Mouse (Mus musculus): ENCODE data around the gene Gja5. TPM values are rescaled to one million over a fixed set of nuclear protein-coding genes. Genes with fewer than 3 reads are reported as not detected.
A peak's percentile ranks its signal among the peaks of the same experiment; 100 is the strongest.

Gja5 gene
- polyA plus RNA-seq, 1 experiment from 2014 or later = 8.2 TPM

DNA sequence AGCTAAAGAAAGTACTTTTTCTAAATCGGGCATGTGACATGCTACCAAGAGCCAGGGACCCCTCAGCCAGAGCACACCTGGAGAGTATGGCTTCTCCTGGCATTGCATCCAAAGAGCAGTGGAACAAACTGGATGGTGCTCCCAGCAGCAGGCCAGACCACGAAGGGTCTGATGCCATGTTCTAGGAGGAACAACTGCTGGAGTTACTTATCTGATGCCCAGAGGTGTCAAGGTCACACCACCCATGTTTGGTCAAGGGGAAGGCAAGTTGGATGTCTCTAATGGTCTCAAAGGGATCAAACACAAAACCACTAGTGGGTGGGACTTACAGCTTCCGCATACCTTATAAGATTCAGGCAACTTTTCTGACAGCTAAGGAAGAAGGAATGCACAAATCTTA is 74.5 kb downstream of the Gja5 start:
- H3K27ac ChIP-seq (replicated peaks; ENCODE audit: low read depth, low read length) = no peak overlapping the region
- no peak overlapping the region for H3K4me2 ChIP-seq (ENCODE audit: low read depth, low read length)
- H3K36me3 ChIP-seq (ENCODE audit: control insufficient read depth, insufficient read depth, low read length) = no peaks in the 10 kb centered on the region
- no peaks in the 10 kb centered on the region for H3K9me3 ChIP-seq (ENCODE audit: control insufficient read depth, low read length)
- DNase-seq (ENCODE audit: low spot score) = no peak
- WGBS = 88% methylated on average over 3 of the region's 3 CpGs
- no peaks in the 10 kb centered on the region for H3K27me3 ChIP-seq (replicated peaks; ENCODE audit: control insufficient read depth, insufficient read depth, low read length)
- no peak for ATAC-seq (ENCODE audit: low read depth)
- no peak overlapping the region for H3K9ac ChIP-seq (ENCODE audit: low read depth, low read length)
- no peaks in the 10 kb centered on the region for H3K4me1 ChIP-seq (ENCODE audit: control insufficient read depth, insufficient read depth, low read length)
- no peak overlapping the region for H3K4me3 ChIP-seq (ENCODE audit: low read depth, low read length)

DNA sequence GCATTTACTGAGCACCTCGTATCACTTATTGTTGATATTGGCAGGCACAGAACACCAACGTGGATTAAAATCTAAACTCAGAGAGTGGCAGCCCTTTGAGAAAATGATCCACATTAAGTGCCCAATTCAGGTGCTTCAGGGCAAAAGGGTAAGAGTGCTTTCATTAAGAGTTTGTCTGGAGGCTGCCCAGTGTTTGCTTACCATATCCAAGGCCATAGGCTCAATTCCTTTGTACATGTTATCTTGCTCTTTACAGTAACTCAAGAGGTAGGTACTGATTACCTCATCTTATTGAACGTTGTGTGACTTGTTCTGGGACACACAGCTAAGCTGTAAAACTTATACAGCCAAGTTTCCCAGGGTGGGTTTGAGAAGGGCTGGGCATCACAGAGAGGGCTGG is 77.3 kb downstream of the Gja5 start:
- Histone ChIP-seq H3K9me3 (ENCODE audit: control insufficient read depth, low read length) (no peaks in the 10 kb centered on the region), H3K36me3 (ENCODE audit: control insufficient read depth, insufficient read depth, low read length) (no peaks in the 10 kb centered on the region), H3K27ac (replicated peaks; ENCODE audit: low read depth, low read length) (no peak overlapping the region), H3K9ac (ENCODE audit: low read depth, low read length) (no peak overlapping the region), H3K27me3 (replicated peaks; ENCODE audit: control insufficient read depth, insufficient read depth, low read length) (no peaks in the 10 kb centered on the region), H3K4me3 (ENCODE audit: low read depth, low read length) (no peak overlapping the region), H3K4me1 (ENCODE audit: control insufficient read depth, insufficient read depth, low read length) (no peaks in the 10 kb centered on the region), H3K4me2 (ENCODE audit: low read depth, low read length) (no peak overlapping the region)
- 82% methylated on average over 3 of the region's 3 CpGs for WGBS
- DNase-seq (ENCODE audit: low spot score) (no peak), ATAC-seq (ENCODE audit: low read depth) (no peak)

DNA sequence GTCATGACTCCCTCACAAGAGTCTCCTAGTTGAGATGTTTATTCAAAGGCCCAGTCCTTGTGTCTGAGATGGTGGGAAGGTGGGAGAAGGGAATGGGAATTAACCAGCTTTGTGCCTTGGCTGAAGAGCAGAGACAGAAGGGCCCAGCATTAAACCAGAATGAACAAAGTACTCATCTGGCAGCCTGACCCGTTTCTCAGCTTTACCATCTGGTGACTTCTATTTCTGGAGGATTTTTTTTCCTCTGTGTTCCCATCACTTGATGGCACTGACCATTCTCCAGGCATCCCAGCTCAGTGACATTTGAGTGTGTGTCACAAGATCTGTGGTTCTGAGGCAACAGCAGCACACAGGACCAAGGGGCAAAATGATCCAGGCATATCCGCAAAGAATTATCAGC is 78.2 kb downstream of the Gja5 start:
- WGBS = 89% methylated on average over 2 of the region's 2 CpGs
- H3K27me3 ChIP-seq (replicated peaks; ENCODE audit: control insufficient read depth, insufficient read depth, low read length) = no peaks in the 10 kb centered on the region

DNA sequence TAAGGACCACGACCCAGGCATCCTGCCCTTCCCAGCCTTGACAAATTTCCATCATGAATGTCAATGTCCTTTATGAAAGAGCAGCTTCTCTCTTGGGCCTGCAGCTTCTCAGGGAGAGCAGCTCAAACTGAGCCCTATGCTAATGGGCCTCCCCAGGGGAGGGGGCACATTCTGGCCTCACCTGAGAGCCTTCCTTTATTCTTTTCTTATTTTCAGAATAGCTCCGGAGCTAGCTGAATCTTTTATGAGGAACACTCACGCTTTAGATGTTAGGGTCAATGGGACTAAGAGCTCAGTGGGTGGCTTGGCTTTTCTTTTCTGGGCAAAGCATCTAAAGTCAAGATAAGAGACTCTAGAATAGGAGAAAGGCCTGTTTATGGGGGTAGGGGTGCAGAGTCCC is 88.0 kb downstream of the Gja5 start:
- DNase-seq (ENCODE audit: low spot score) = no peak
- H3K4me2 ChIP-seq (ENCODE audit: low read depth, low read length) = no peak overlapping the region
- 36% methylated on average over 3 of the region's 3 CpGs for WGBS
- H3K4me3 ChIP-seq (ENCODE audit: low read depth, low read length) = no peak overlapping the region
- no peaks in the 10 kb centered on the region for H3K9me3 ChIP-seq (ENCODE audit: control insufficient read depth, low read length)
- H3K4me1 ChIP-seq (ENCODE audit: control insufficient read depth, insufficient read depth, low read length) = no peaks in the 10 kb centered on the region
- no peaks in the 10 kb centered on the region for H3K36me3 ChIP-seq (ENCODE audit: control insufficient read depth, insufficient read depth, low read length)
- H3K27ac ChIP-seq (replicated peaks; ENCODE audit: low read depth, low read length) = no peak overlapping the region
- no peaks in the 10 kb centered on the region for H3K27me3 ChIP-seq (replicated peaks; ENCODE audit: control insufficient read depth, insufficient read depth, low read length)
- H3K9ac ChIP-seq (ENCODE audit: low read depth, low read length) = no peak overlapping the region
- ATAC-seq (ENCODE audit: low read depth) = no peak

More for the DNA sequence above, 78.2 kb downstream of the Gja5 start:
- Histone ChIP-seq H3K9me3 (ENCODE audit: control insufficient read depth, low read length) (no peaks in the 10 kb centered on the region), H3K4me2 (ENCODE audit: low read depth, low read length) (no peak overlapping the region), H3K4me1 (ENCODE audit: control insufficient read depth, insufficient read depth, low read length) (no peaks in the 10 kb centered on the region), H3K27ac (replicated peaks; ENCODE audit: low read depth, low read length) (no peak overlapping the region), H3K36me3 (ENCODE audit: control insufficient read depth, insufficient read depth, low read length) (no peaks in the 10 kb centered on the region), H3K4me3 (ENCODE audit: low read depth, low read length) (no peak overlapping the region), H3K9ac (ENCODE audit: low read depth, low read length) (no peak overlapping the region)
- ATAC-seq (ENCODE audit: low read depth) (no peak), DNase-seq (ENCODE audit: low spot score) (no peak)

DNA sequence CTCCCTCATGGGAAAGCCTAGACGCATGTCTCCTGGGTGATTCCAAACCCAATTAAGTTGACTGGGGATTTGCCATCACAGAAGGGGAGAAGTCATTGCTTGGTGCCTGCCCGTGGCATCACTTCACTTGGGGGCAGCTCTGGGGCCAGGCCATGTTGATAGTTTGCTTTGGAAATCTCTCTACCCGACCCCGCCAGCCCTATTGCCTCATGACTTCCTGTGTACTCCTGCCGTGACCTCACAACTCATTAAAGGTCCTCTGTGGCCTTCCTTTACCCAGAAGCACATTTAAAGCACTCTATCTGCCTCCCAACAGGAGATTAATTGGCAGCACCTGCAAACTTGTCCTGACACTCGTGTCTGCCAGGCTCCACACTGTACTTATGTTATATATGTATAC is 93.3 kb downstream of the Gja5 start:
- H3K9me3 ChIP-seq (ENCODE audit: control insufficient read depth, low read length) = no peaks in the 10 kb centered on the region
- ATAC-seq (ENCODE audit: low read depth) (no peak), DNase-seq (ENCODE audit: low spot score) (no peak)
- WGBS = 28% methylated on average over 6 of the region's 6 CpGs
- no peak overlapping the region for H3K9ac ChIP-seq (ENCODE audit: low read depth, low read length)
- no peak overlapping the region for H3K4me3 ChIP-seq (ENCODE audit: low read depth, low read length)
- no peak overlapping the region for H3K27ac ChIP-seq (replicated peaks; ENCODE audit: low read depth, low read length)
- H3K4me1 ChIP-seq (ENCODE audit: control insufficient read depth, insufficient read depth, low read length) = no peaks in the 10 kb centered on the region
- H3K27me3 ChIP-seq (replicated peaks; ENCODE audit: control insufficient read depth, insufficient read depth, low read length) = no peaks in the 10 kb centered on the region
- H3K4me2 ChIP-seq (ENCODE audit: low read depth, low read length) = no peak overlapping the region
- H3K36me3 ChIP-seq (ENCODE audit: control insufficient read depth, insufficient read depth, low read length) = no peaks in the 10 kb centered on the region

DNA sequence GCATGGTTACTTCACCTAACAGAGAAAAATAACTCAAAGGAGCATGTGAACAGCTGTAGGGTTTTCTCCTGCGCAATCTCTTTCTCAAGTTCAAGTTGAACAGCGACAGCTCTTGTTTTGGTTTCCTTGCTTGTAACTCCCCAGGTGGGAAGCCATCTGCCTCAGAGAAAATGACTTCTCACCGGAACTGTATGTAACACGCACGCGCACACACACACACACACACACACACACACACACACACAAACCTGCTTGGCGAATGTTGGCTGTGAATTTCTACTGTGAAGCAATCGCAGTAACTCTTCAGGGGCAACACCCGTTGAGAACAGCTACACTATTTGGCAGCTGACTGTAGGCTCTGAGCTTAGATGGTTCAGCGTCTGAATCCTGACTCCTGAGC is 98.6 kb downstream of the Gja5 start:
- H3K9me3 ChIP-seq (ENCODE audit: control insufficient read depth, low read length) = no peaks in the 10 kb centered on the region
- no peak overlapping the region for H3K9ac ChIP-seq (ENCODE audit: low read depth, low read length)
- H3K4me3 ChIP-seq (ENCODE audit: low read depth, low read length) = no peak overlapping the region
- no peaks in the 10 kb centered on the region for H3K27me3 ChIP-seq (replicated peaks; ENCODE audit: control insufficient read depth, insufficient read depth, low read length)
- H3K4me2 ChIP-seq (ENCODE audit: low read depth, low read length) = no peak overlapping the region
- no peak for DNase-seq (ENCODE audit: low spot score)
- no peak overlapping the region for H3K27ac ChIP-seq (replicated peaks; ENCODE audit: low read depth, low read length)
- H3K36me3 ChIP-seq (ENCODE audit: control insufficient read depth, insufficient read depth, low read length) = no peaks in the 10 kb centered on the region
- 89% methylated on average over 10 of the region's 10 CpGs for WGBS
- no peak for ATAC-seq (ENCODE audit: low read depth)
- no peaks in the 10 kb centered on the region for H3K4me1 ChIP-seq (ENCODE audit: control insufficient read depth, insufficient read depth, low read length)

DNA sequence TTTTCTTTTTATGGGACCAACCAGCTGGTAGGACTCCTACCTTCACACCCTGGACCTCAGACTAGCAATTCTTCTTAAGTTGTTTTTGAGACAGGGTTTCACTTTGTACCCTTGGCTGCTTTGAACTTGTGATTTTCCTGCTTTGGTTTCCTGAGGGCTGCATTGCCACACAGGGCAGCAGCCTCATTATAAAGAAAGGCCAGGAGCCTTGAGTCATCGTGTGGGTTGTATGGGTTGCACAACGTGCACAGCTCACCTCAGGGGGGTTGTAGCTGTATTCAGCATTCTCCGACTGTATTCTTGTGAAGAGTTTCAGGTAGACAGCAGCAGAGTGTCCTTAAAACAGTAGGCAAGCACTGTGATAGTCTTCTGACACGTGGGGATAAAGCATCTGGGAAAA is 100.0 kb downstream of the Gja5 start:
- Histone ChIP-seq H3K36me3 (ENCODE audit: control insufficient read depth, insufficient read depth, low read length) (no peaks in the 10 kb centered on the region), H3K9ac (ENCODE audit: low read depth, low read length) (no peak overlapping the region), H3K4me2 (ENCODE audit: low read depth, low read length) (no peak overlapping the region), H3K9me3 (ENCODE audit: control insufficient read depth, low read length) (no peaks in the 10 kb centered on the region), H3K27me3 (replicated peaks; ENCODE audit: control insufficient read depth, insufficient read depth, low read length) (no peaks in the 10 kb centered on the region), H3K4me1 (ENCODE audit: control insufficient read depth, insufficient read depth, low read length) (no peaks in the 10 kb centered on the region), H3K4me3 (ENCODE audit: low read depth, low read length) (no peak overlapping the region), H3K27ac (replicated peaks; ENCODE audit: low read depth, low read length) (no peak overlapping the region)
- ATAC-seq (ENCODE audit: low read depth) (no peak), DNase-seq (ENCODE audit: low spot score) (no peak)
- 69% methylated on average over 4 of the region's 4 CpGs for WGBS

DNA sequence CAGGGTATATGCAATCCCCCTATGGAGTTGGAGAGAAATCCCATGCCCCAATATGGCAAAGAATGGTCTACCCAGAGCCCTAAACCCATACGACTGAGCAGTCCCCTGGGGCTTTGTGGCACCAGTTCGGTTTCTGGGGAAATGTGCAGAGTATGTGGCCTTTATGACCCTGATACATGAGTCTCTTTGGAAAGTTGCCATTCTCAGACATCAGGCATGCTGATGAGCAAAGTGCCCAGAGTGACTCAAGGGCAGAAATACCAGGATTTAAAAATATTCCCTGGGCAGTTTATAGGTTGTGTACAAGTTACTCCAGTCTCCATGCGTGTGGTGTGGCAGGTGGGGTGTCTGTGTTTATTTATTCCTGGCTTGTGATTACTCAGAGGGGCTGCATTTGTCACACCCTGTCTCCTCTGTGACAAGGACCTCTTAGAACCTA is 102.5 kb downstream of the Gja5 start:
- ATAC-seq (ENCODE audit: low read depth) (peak; percentile 71), DNase-seq (ENCODE audit: low spot score) (peak; percentile 35)
- 43% methylated on average over 3 of the region's 3 CpGs for WGBS
- Histone ChIP-seq H3K9ac (ENCODE audit: low read depth, low read length) (no peak overlapping the region), H3K9me3 (ENCODE audit: control insufficient read depth, low read length) (no peaks in the 10 kb centered on the region), H3K4me2 (ENCODE audit: low read depth, low read length) (no peak overlapping the region), H3K27ac (replicated peaks; ENCODE audit: low read depth, low read length) (no peak overlapping the region), H3K4me1 (ENCODE audit: control insufficient read depth, insufficient read depth, low read length) (no peaks in the 10 kb centered on the region), H3K4me3 (ENCODE audit: low read depth, low read length) (no peak overlapping the region), H3K36me3 (ENCODE audit: control insufficient read depth, insufficient read depth, low read length) (no peaks in the 10 kb centered on the region), H3K27me3 (replicated peaks; ENCODE audit: control insufficient read depth, insufficient read depth, low read length) (no peaks in the 10 kb centered on the region)

DNA sequence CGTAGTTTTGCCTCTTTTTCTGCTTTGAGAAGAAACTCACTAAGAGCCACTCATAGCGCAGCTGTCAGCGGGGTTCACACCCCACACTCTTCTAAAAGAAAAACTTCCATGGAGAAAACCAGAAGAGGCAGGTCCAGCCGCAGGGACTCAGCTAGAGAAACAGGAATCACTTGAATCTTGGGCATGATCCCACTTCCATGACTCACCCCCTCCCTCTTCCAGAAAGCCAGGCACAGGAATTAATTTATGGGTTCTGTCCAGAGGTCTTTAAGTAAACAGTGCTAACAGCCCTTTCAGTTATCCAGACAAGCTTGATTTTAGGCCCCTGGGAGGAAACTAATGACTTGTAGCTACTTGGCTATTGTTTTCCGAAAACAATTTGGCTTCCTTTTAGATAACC is 120.7 kb downstream of the Gja5 start:
- no peak for DNase-seq (ENCODE audit: low spot score)
- H3K9ac ChIP-seq (ENCODE audit: low read depth, low read length) = no peak overlapping the region
- no peaks in the 10 kb centered on the region for H3K9me3 ChIP-seq (ENCODE audit: control insufficient read depth, low read length)
- no peaks in the 10 kb centered on the region for H3K36me3 ChIP-seq (ENCODE audit: control insufficient read depth, insufficient read depth, low read length)
- H3K27me3 ChIP-seq (replicated peaks; ENCODE audit: control insufficient read depth, insufficient read depth, low read length) = no peaks in the 10 kb centered on the region; the same call in 1 of the 2 replicates
- H3K4me2 ChIP-seq (ENCODE audit: low read depth, low read length) = no peak overlapping the region
- no peak overlapping the region for H3K4me3 ChIP-seq (ENCODE audit: low read depth, low read length)
- H3K27ac ChIP-seq (replicated peaks; ENCODE audit: low read depth, low read length) = no peak overlapping the region
- ATAC-seq (ENCODE audit: low read depth) = no peak
- H3K4me1 ChIP-seq (ENCODE audit: control insufficient read depth, insufficient read depth, low read length) = no peaks in the 10 kb centered on the region
- 54% methylated on average over 5 of the region's 5 CpGs for WGBS
